Mouse (Mus musculus) adrenal gland, adult (tissue): ENCODE measurements around the gene N4bp2l1.

Experiments
- DNase-seq, 2 experiments: peaks; one replicate each; pipeline ENCODE4 v3.0.0; 2022 to 2023; ENCODE audit warnings: low spot score in 1 of 2; ENCODE audit not compliant: inconsistent age in 2 of 2

N4bp2l1 gene

DNA sequence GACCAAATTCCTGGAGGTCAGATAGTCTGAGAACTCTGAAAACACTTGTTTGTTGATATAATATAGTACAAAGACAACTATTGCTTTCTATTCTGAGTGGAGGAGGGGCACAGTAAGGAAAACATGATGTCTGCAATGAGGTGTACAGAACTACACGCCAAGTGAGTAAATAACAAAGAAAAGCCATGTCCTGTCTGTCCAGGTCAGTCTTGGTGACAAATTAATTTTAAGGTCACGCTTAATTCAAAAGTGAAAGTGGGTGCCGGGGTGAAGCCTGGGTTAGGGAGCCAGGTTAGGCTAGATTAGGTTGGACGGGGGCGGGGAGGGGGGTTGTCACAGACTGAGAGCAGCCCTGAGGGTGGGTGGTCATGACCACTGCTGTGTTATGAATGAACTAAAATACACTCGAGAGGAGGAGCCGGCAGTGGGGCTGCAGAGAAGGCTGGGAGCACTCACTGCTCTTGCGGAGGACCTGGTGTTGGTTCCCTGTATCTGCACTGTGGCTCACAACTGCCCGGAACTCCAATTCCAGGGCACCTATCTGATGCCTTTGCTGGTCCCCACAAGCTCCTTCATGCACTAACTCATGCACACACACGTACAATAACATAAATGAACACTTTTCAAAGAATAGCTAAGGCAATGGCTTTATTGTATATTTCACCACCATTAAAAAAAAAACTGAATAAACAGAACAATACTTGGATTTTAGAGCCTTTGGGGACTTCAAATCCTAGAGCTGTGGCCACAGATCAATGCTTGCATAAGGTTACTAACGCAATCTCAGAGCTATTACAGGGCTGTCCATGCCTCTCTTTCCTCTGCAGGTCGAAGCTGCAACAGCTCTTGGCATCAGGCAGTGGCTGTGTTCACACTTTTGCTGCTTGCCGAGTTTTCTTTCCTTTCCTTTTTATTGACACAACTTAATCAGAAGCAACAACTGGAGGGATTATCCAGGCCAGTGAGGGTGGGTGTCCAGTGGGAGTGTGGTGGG is 2.6 kb upstream of the N4bp2l1 start:
- DNase-seq: peak in 1 of 2 experiments; percentile 59

DNA sequence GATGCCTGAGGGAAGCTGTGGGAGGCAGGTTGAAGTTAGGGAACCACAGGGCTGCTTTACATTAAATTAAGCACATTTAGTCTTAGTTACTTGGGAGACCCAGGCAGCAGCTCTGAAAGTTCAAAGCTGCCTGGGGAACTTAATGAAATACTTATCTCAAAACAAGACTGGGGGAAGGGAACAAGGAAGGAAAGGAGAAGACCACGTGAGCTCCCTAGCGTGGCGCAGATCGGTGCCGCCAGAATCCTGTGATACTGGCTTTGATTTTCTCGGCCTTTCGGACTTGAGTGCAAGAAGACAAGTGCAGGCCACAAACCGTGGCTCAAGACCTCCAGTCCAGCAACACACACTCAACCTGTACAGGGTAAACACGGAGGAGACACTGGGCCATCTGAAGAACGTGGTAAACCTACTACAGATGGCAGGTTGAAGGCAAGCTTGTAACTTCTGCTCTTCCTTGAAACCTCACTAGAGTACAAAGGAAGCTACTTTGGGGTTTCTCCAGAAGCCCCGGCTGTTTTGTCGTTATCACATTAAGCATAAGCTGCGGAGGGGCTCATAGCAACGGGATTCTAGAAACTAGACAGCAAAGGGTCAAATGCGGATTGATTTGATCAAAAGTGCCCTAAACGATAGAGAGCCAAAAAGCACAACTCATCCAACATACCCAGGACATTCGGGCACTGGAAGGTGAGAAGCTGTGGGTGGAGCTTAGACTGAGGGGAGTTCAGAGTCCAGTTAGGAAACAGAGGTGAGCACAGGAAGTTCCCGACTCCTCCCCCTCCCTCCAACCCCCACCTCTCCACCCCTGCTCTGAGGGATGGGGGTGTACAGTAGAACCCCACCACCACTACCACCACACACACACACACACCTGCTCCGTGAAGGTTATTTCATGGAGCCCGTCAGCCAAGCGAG is 1.5 kb upstream of the N4bp2l1 start:
- DNase-seq: no peak

- DNase-seq: no peak
Observed at GRCm38 (mm10) chr5:150595366-150596016, 1.5 kb downstream of the N4bp2l1 start.

DNA sequence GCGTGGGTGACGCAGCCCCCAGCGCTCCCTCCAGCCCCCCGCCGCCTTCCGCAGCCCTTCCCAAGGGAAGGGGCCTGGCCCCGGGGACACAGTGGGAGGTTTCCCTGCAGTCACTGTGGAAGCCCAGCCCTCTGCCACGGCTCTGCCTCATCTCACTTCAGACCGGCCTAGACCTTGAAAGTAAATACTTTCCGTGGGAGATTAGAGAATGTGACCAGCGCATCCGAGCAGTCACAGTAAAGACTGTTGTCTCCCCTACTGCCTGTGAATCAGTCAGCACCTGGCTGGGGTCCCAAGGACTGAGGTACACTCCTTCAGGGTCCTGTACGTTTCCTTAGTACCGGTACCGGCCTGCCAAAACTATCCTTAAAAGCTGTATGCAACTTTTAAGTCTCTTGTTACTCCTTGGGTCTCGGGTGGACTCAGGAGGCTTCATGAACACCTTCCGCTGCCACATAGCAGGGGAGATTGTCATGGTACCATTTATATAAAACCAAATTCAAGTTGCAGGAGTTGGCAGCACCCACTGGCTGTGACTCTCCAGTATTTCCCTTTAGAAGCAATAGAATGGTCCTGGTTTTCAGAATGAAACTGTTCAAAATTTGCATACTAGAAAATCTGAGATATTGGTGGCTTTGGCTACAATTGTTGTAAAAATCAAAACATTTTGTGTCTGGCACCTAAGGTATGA is 2.2 kb downstream of the N4bp2l1 start:
- DNase-seq: peak; percentile 79 to 88

DNA sequence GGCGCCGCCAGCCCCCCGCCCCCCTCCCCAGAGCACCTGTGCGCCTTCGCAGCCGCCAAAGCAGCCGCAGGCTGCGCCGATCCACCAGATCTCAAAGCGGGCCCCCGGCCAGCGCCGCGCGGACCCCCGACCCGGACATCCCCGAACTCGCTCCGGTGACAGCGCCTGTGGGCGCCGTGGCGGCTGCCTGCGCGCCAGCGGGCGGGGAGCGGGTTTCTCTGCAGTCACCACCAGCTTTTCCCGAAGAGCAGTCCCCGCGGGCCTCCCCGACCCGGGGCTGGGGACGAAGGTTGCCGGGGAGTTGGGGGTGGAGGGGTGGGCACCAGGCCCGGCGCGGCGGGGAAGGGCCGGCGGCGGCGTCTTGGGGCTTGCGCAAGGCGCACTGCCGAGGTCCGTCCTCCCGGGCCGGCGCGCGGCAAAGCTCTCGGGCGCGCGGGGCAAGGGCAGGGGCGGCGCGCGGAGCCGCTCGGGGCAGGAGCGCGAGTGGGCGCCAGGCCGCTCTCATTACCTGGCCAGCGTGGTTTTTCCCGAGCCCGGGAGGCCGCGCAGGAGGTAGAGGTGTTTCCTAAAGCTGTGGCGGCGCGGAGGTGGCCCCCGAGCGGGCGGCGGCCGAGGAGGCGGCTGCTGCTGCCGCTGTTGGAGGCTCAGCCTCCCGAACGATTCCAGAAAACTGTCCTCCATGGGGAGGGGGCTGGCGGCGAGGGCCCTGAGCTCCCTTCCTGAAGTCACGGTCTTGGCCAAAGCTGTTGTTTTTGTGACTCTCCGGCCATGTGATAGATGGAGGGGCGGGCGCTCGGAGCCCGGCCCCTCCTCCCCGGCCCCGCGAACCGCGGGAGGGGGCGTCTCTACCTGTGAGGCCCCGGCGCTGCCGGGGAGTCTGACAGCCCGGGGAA is 3.0 kb downstream of the N4bp2l1 start:
- DNase-seq: peak; percentile 56 to 90

GRCm38 (mm10) chr5:150592904-150593755 is 3.9 kb downstream of the N4bp2l1 start:
- DNase-seq: peak; percentile 55 to 82

- no peak for DNase-seq
Observed at GRCm38 (mm10) chr5:150592186-150592903, 4.6 kb downstream of the N4bp2l1 start.

DNA sequence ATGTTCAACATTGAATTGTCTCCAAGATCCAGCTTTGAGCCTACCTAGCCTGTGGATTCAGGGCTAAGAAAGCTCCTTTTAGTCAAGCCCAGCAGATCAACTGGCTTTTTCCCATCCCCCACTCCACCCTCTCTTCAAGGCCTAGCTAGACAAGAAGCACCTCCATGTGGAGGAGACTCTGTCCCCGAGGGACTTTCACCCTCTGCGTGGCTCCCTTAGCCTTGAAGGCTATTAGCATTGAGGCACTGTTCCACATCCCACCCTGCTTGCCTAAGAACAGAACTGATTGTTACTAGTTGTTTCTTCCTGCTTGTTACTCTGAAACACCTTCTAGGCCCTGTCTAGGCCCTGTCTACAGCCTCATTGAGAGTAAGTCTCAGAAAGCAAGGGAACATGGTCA is 7.0 kb downstream of the N4bp2l1 start:
- DNase-seq: no peak

- no peak for DNase-seq
Observed at GRCm38 (mm10) chr5:150584337-150584729, 12.7 kb downstream of the N4bp2l1 start.

GRCm38 (mm10) chr5:150583622-150584336 is 13.2 kb downstream of the N4bp2l1 start:
- DNase-seq: peak; percentile 34 to 87

DNA sequence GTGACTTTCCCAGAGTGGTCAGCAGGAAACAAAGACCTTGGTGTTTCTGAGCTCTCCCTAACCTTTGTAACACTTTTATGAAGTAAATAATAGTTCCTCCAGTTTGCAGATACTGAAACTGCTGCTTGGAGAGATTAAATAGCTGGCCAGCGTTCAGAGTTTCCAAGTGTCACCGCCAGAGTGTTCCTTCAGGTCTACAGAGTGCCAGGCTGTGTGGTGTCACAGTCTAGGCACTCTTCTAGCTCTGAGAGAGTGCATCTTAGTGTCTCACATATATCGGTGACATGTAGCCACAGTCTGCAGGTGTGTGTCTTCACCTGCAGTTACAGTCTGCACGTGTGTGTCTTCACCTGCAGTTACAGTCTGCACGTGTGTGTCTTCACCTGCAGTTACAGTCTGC is 13.8 kb downstream of the N4bp2l1 start:
- no peak for DNase-seq

DNA sequence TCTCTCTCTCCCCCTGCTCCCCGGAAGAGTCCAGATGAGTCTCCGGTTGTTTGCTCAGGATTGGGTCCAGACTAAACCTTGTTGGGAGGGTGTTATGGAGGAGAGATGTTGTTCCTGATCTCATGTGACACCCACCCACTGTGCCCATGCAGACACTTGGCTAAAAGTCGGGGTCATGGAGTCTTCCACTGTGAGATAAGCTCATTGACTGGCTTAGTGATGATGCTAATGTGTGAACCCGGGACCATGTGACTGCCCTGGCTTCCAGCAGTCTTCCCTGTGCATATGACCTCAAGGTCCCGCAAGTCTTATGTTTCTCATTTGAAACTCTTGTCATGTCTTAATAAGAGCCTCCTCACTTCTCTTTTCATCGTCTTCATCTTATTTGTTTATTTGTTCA is 15.8 kb downstream of the N4bp2l1 start:
- peak in 1 of 2 experiments; percentile 23 for DNase-seq

DNA sequence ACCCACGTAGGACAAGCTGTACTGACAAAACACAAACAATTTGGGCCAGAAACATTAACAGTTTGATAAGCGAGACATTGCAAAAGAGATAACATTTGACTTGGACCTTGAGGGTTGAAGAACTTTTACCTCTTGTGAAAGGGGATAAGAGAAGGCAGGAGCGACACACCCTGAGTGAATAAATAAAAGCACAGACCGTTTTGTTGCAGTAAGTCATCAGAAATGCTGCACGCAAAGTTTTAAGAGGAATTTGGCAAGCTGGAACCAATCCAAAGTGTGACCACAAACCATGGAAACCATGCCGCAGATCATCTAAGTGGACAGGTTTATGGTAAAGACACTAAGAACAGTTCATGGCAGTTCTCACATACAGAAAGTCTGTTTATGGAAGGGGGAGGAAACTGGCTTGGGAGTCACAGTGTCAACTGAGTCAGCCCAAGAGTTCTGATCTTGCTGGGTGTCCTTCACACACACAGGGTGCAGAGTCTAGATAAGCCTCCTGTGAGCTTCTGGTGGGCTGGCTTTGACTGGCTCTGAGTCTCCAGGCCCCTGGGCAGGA is 18.3 kb downstream of the N4bp2l1 start:
- DNase-seq: peak; percentile 20 to 58

- DNase-seq: peak; percentile 48 to 75
Observed at GRCm38 (mm10) chr5:150576832-150577231, 20.2 kb downstream of the N4bp2l1 start.

DNA sequence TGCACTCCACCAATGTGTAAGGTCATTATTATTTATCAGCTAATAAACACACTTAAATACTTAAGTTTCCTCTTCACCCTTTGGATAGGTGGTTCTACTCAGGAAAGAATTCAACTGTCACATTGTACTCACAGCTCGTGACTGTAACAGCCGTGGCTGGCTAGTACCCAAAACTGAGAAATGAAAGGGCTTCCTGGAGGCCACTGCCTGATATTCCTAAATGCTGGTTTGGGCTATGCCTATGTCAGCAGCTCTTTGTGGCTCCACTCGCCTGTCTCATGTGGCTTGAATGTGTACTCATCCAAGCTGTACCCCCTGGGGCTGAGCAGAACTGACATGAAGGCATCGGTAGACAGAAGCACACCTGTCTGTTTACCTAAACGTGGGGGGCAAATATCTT is 22.1 kb downstream of the N4bp2l1 start:
- DNase-seq: no peak

GRCm38 (mm10) chr5:150574403-150574802 is 22.6 kb downstream of the N4bp2l1 start:
- no peak for DNase-seq
